12 mouse cellular contexts compared by ENCODE assay signal in genomic region chr9:42053591-42054190, GRCm38 (mm10).
DNase-seq lines count a peak whose midpoint lies in the region; TF ChIP-seq lines count a peak whose summit lies in the region.
"Had no signal": no experiment of that assay in that cellular context is flagged by ENCODE, and none has a peak within 500 bp of the region (broad histone marks: within the 10 kb centered on the region; RNA-seq: fewer than 3 reads in every experiment).

No protein-coding gene starts in this region.

- no peak overlapping the region for H3K4me3 ChIP-seq in gastrocnemius, adult 2 months
- no peak overlapping the region for H3K4me3 ChIP-seq in left cerebral cortex, adult 2 months
- H3K4me3 ChIP-seq: erythroblast, embryonic 14.5 days; liver, embryonic 15.5 days; neural tube, embryonic 13.5 days had no signal

- peak; percentile 64 for DNase-seq in gastrocnemius, adult 2 months
- no peak for DNase-seq in gastrocnemius, postnatal 10 days
- no peak for DNase-seq in left cerebral cortex, adult 2 months (ENCODE audit: extremely low spot score in 1 of 2, low spot score in 2 of 2)
- DNase-seq in left cerebral cortex, postnatal 4 days: no peak
- peak; percentile 42 for DNase-seq in brain, embryonic 14.5 days (ENCODE audit: low read depth)
- peak; percentile 54 to 63 for DNase-seq in layer of hippocampus, adult 8-10 months (ENCODE audit: low spot score in 2 of 2)
- DNase-seq in adrenal gland, postnatal 25 days: no peak
- DNase-seq in spleen, postnatal 10 days (ENCODE audit: low spot score in 2 of 2): no peak
- DNase-seq: right cerebral cortex, postnatal 14 days had no signal

- intact Hi-C loops in gastrocnemius, adult 2 months (cut with DNase I): loop anchor here (2.0 to 5.0 kb wide), 2 partner anchors 154 to 187 kb away; no protein-coding TSS in a partner anchor
- intact Hi-C loops in left cerebral cortex, adult 2 months (cut with DNase I): loop anchor here (1.0 to 2.0 kb wide), 4 partner anchors 57 to 187 kb away; no protein-coding TSS in a partner anchor
- intact Hi-C loops in left cerebral cortex, postnatal 4 days (cut with DNase I): loop anchor here (10.0 kb wide), 1 partner anchor 71 kb away; the partner anchor contains the start of gene Sorl1

- TF ChIP-seq POLR2A in brain, embryonic 14.5 days (IDR thresholded peaks at IDR 0.05; ENCODE audit: borderline replicate concordance, extremely low read depth, insufficient read depth, insufficient read length, poor library complexity, severe bottlenecking): no peak

- no peak for TF ChIP-seq CTCF in gastrocnemius, adult 2 months (IDR thresholded peaks at IDR 0.05)
- no peak for TF ChIP-seq CTCF in left cerebral cortex, adult 2 months (IDR thresholded peaks at IDR 0.05)
- no peak for TF ChIP-seq CTCF in brain, embryonic 14.5 days (IDR thresholded peaks at IDR 0.05; ENCODE audit: borderline replicate concordance, extremely low read depth, insufficient read depth, insufficient read length)

- peak overlapping the region; percentile 65 for H3K27ac ChIP-seq in gastrocnemius, adult 2 months
- peak overlapping the region; percentile 77 for H3K27ac ChIP-seq in left cerebral cortex, adult 2 months
- H3K27ac ChIP-seq: liver, embryonic 15.5 days had no signal

Comparison
In these comparisons a context has a peak if more than half of its experiments do, and no peak if none do; other contexts are left out.
1. DNase-seq: peak in gastrocnemius, adult 2 months (single experiment), brain, embryonic 14.5 days (single experiment) and layer of hippocampus, adult 8-10 months (2 of 2); none in gastrocnemius, postnatal 10 days (single experiment), left cerebral cortex, adult 2 months (0 of 2), left cerebral cortex, postnatal 4 days (single experiment), adrenal gland, postnatal 25 days (single experiment) and spleen, postnatal 10 days (0 of 2).